Mouse (Mus musculus): ENCODE data around the gene Smim4. TPM values are rescaled to one million over a fixed set of nuclear protein-coding genes. Genes with fewer than 3 reads are reported as not detected.
A peak's percentile ranks its signal among the peaks of the same experiment; 100 is the strongest.

The Smim4 gene
- polyA plus RNA-seq, 1 experiment from 2014 or later: 63.9 TPM

- no peaks in the 10 kb centered on the region for H3K9me3 ChIP-seq (replicated peaks)
- no peak overlapping the region for H3K4me2 ChIP-seq (replicated peaks)
- no peaks in the 10 kb centered on the region for H3K27me3 ChIP-seq
- WGBS: 85% methylated on average over 10 of the region's 10 CpGs
- H3K4me1 ChIP-seq: peaks cover 22% of the 10 kb centered on the region
- no peak overlapping the region for H3K27ac ChIP-seq
- no peak overlapping the region for H3K9ac ChIP-seq
- peaks cover 79% of the 10 kb centered on the region for H3K36me3 ChIP-seq
- no peak for ATAC-seq (ENCODE audit: low FRiP score)
- H3K4me3 ChIP-seq: no peak overlapping the region
Measured at GRCm38 (mm10) chr14:31137281-31137595, 8.5 kb upstream of the Smim4 start.

GRCm38 (mm10) chr14:31136411-31137280 lies 7.9 kb upstream of the Smim4 start:
- no peak for ATAC-seq (ENCODE audit: low FRiP score)
- Histone ChIP-seq H3K4me1 (peaks cover 28% of the 10 kb centered on the region), H3K9ac (no peak overlapping the region), H3K9me3 (replicated peaks) (no peaks in the 10 kb centered on the region), H3K36me3 (peaks cover 73% of the 10 kb centered on the region), H3K4me3 (no peak overlapping the region), H3K27me3 (no peaks in the 10 kb centered on the region), H3K4me2 (replicated peaks) (no peak overlapping the region), H3K27ac (no peak overlapping the region)
- 93% methylated on average over 26 of the region's 26 CpGs for WGBS

- Histone ChIP-seq H3K4me2 (replicated peaks) (no peak overlapping the region), H3K9ac (no peak overlapping the region), H3K4me3 (no peak overlapping the region), H3K27ac (no peak overlapping the region), H3K36me3 (peaks cover 64% of the 10 kb centered on the region), H3K9me3 (replicated peaks) (no peaks in the 10 kb centered on the region), H3K4me1 (peaks cover 28% of the 10 kb centered on the region), H3K27me3 (no peaks in the 10 kb centered on the region)
- ATAC-seq (ENCODE audit: low FRiP score): no peak
- 95% methylated on average over 34 of the region's 34 CpGs for WGBS
Measured at GRCm38 (mm10) chr14:31135495-31136410, 7.0 kb upstream of the Smim4 start.

- Histone ChIP-seq H3K27me3 (no peaks in the 10 kb centered on the region), H3K36me3 (peaks cover 49% of the 10 kb centered on the region), H3K4me3 (no peak overlapping the region), H3K27ac (no peak overlapping the region), H3K4me1 (peaks cover 38% of the 10 kb centered on the region), H3K9ac (no peak overlapping the region), H3K9me3 (replicated peaks) (no peaks in the 10 kb centered on the region), H3K4me2 (replicated peaks) (no peak overlapping the region)
- no peak for ATAC-seq (ENCODE audit: low FRiP score)
- WGBS: 93% methylated on average over 25 of the region's 25 CpGs
Measured at GRCm38 (mm10) chr14:31134015-31135000, 5.6 kb upstream of the Smim4 start.

GRCm38 (mm10) chr14:31133023-31133665 lies 4.4 kb upstream of the Smim4 start:
- H3K36me3 ChIP-seq: peaks cover 38% of the 10 kb centered on the region

GRCm38 (mm10) chr14:31132491-31132975 lies 3.8 kb upstream of the Smim4 start:
- no peaks in the 10 kb centered on the region for H3K27me3 ChIP-seq
- H3K27ac ChIP-seq: no peak overlapping the region
- no peaks in the 10 kb centered on the region for H3K9me3 ChIP-seq (replicated peaks)
- 86% methylated on average over 7 of the region's 7 CpGs for WGBS
- peak overlapping the region; percentile 94 for H3K9ac ChIP-seq
- no peak for ATAC-seq (ENCODE audit: low FRiP score)
- H3K4me3 ChIP-seq: peak overlapping the region; percentile 86
- peak overlapping the region; percentile 89 for H3K4me2 ChIP-seq (replicated peaks)
- peaks cover 32% of the 10 kb centered on the region for H3K36me3 ChIP-seq
- H3K4me1 ChIP-seq: peaks cover 38% of the 10 kb centered on the region

More at GRCm38 (mm10) chr14:31133023-31133665, 4.4 kb upstream of the Smim4 start:
- no peaks in the 10 kb centered on the region for H3K9me3 ChIP-seq (replicated peaks)
- no peak overlapping the region for H3K4me3 ChIP-seq
- peak overlapping the region; percentile 32; the same call in 1 of the 2 replicates for H3K9ac ChIP-seq
- H3K4me2 ChIP-seq (replicated peaks): peak overlapping the region; percentile 89
- ATAC-seq (ENCODE audit: low FRiP score): no peak
- H3K27me3 ChIP-seq: no peaks in the 10 kb centered on the region
- peaks cover 38% of the 10 kb centered on the region for H3K4me1 ChIP-seq
- 77% methylated on average over 11 of the region's 11 CpGs for WGBS
- H3K27ac ChIP-seq: no peak overlapping the region

GRCm38 (mm10) chr14:31132031-31132430 lies 3.3 kb upstream of the Smim4 start:
- WGBS: 7% methylated on average over 6 of the region's 6 CpGs
- Histone ChIP-seq H3K4me3 (peak overlapping the region; percentile 86), H3K4me1 (peaks cover 43% of the 10 kb centered on the region), H3K36me3 (peaks cover 26% of the 10 kb centered on the region), H3K4me2 (replicated peaks) (peak overlapping the region; percentile 89), H3K9ac (peak overlapping the region; percentile 94), H3K9me3 (replicated peaks) (no peaks in the 10 kb centered on the region), H3K27me3 (no peaks in the 10 kb centered on the region), H3K27ac (peak overlapping the region; percentile 40; the same call in 1 of the 2 replicates)
- no peak for ATAC-seq (ENCODE audit: low FRiP score)

- Histone ChIP-seq H3K4me3 (peak overlapping the region; percentile 86), H3K27ac (peak overlapping the region; percentile 92), H3K4me2 (replicated peaks) (peak overlapping the region; percentile 89), H3K27me3 (no peaks in the 10 kb centered on the region), H3K4me1 (peaks cover 50% of the 10 kb centered on the region), H3K9me3 (replicated peaks) (no peaks in the 10 kb centered on the region), H3K36me3 (peaks cover 20% of the 10 kb centered on the region), H3K9ac (peak overlapping the region; percentile 94)
- WGBS: 0% methylated on average over 43 of the region's 43 CpGs
- peak; percentile 31 for ATAC-seq (ENCODE audit: low FRiP score)
Measured at GRCm38 (mm10) chr14:31131272-31131821, 2.6 kb upstream of the Smim4 start.

GRCm38 (mm10) chr14:31130236-31131220 lies 1.8 kb upstream of the Smim4 start, which contains the start of gene Nt5dc2:
Gene Nt5dc2 (plus strand): TSS chr14:31131053.
- ATAC-seq (ENCODE audit: low FRiP score): peak; percentile 84
- H3K4me1 ChIP-seq: peaks cover 56% of the 10 kb centered on the region
- 5% methylated on average over 51 of the region's 63 CpGs for WGBS

More at GRCm38 (mm10) chr14:31130236-31131220, 1.8 kb upstream of the Smim4 start, which contains the start of gene Nt5dc2:
- H3K9me3 ChIP-seq (replicated peaks): no peaks in the 10 kb centered on the region
- peak within 1 kb of the TSS; percentile 94 for H3K9ac ChIP-seq
- H3K36me3 ChIP-seq: peaks cover 11% of the 10 kb centered on the region
- H3K27me3 ChIP-seq: no peaks in the 10 kb centered on the region
- peak within 1 kb of the TSS; percentile 89 for H3K4me2 ChIP-seq (replicated peaks)
- peak within 1 kb of the TSS; percentile 92 for H3K27ac ChIP-seq
- H3K4me3 ChIP-seq: peak within 1 kb of the TSS; percentile 86

All from hindbrain, embryonic 12.5 days (tissue).